Mouse (Mus musculus): ENCODE measurements around the gene Prrg2. TPM values are rescaled to one million over a fixed set of nuclear protein-coding genes. Genes with fewer than 3 reads are reported as not detected.

Gene Prrg2
- polyA plus RNA-seq (2015; fragmentation: Illumina TruSeq; extraction: RNeasy Lipid Tissue Mini Kit (QIAGEN cat#74804); ENCODE audit: low read depth, low replicate concordance), result 11.6 TPM

DNA sequence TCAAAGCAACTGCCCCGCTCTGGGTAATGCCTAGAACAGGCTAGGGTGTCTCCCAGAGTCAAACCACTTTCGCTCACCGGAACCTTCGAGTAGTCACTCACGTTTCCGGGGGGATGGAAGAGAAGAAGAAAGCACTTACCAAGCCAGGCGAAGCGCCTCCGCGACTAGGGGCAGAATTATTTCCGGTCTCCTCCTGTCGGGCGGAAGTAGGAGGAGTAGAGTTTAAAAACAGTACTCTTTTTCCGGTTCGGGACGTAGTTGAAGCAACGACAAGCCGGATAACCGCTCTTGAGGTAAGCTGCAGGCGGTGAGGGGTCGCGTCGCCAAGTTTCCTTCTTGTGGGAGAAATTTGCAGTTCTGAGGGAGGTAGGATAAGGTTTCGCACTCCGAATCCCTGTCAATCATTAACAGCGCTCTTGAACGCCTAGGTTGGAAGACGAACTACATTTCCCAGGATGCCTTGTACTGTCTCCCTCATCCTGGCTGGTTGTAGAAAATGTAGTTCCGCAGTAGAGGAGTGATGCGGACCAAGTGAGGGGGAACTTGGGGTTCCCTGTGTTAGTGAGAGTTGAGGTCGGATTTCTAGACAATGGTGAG lies at the start of gene Prrg2, which contains the start of gene Nosip:
Gene Prrg2, minus strand, starts transcription at position 439 of the 597 bp plus-strand sequence.
Gene Nosip, plus strand, starts transcription at position 191 of the 597 bp plus-strand sequence.

DNA sequence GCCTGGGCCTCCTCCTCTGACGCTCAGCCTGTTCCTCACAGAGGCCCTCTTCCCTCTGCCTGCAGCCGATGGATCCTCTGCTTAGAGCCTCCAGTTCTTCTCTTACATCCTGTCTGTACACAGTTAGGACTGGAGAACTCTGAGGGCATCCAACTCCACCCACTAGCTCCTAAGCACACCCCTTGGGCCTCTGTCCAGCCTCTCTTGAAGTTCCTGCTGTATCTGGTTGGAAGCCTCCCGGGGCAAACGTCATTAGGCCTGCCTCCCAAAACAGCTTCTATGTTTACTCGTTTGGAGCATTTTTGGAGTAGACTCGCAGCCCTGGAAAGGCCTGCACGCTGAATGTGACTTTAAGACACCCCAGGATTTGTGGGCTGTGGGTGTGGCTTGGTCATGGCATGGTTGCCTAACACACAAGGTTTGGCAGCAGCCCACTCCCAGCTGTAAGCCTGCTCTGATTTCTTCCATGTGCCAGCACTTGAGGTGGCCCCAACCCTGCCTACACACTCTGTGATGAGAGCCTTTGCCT lies 41.2 kb upstream of the Prrg2 start, which contains the start of gene Fcgrt:
Gene Fcgrt, minus strand, starts transcription at position 200 of the 529 bp plus-strand sequence.

DNA sequence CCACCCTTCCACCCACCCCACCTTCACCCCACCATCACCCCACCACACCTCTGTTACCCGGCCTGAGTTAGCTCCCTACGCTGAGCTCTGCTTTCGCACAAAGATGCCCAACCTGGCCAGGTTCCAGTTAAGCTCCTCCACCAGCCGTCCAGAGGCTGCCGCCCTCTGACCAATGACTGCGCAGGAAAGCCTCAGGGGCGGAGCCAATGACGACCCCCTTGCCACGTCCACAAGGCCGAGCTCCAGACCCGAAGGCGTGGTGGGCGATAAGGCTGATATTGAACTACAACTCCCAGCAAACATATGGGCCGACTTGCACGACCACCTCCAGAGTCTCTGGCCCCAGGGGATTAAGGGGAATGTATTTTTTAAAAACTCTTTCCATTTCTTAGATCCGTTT lies 29.6 kb upstream of the Prrg2 start, which contains the start of gene Rcn3:
Gene Rcn3, minus strand, starts transcription at position 174 of the 400 bp plus-strand sequence.

DNA sequence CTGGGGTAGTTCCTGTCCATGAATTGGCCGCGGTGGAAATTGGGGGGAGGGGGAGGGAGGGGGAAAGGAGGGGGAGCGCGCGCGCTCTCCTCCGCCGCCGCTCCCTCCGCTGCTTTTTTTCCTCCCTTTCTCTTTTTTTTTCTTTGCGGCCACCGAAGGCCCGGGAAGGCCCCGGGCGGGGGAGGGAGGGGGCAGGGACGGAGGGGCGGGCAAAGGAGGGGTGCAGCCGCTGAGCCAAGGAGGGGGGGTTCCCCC lies 9.7 kb downstream of the Prrg2 start, which contains the start of gene Prr12:
Gene Prr12, minus strand, starts transcription at position 20 of the 255 bp plus-strand sequence.

DNA sequence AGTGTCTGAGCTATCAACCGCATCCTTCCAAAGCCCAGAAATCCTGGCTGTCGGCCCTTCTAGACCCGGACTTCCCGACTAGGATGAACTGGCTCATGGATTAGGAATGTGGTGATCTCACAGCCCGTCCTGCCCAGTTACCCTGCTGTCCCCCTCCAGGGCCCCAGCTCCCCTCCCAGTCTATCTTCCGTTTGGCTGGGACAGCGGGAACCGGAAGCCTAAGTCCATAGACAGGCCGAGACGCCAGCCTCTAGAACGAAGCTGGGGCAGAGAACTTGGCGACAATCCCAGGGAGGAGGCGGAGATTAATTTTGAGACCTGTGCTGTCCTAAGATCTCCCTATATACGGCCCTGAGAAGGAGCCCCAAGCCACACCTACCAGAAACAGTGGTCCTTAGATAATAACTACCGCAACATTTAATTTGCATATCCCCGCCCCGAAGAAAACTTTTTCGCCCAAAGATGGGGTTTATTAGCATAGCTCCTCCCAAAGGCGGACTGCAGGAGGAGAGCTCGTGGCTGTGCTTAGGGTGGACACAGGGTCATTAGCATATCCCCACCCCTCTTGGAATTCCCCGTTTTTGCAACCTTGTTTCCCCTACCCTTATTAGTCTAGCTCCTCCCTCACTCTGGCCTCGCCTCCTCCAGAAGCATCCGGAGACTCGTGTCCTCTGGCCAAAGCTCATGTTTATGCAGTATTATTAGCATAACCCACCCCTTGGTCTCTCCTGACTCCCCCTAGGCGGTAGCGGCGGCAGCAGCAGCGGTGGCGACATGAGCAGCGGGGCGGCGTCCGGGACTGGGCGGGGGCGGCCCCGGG lies 45.0 kb downstream of the Prrg2 start, which contains the start of gene Rras:
Gene Rras, plus strand, starts transcription at position 720 of the 820 bp plus-strand sequence.

DNA sequence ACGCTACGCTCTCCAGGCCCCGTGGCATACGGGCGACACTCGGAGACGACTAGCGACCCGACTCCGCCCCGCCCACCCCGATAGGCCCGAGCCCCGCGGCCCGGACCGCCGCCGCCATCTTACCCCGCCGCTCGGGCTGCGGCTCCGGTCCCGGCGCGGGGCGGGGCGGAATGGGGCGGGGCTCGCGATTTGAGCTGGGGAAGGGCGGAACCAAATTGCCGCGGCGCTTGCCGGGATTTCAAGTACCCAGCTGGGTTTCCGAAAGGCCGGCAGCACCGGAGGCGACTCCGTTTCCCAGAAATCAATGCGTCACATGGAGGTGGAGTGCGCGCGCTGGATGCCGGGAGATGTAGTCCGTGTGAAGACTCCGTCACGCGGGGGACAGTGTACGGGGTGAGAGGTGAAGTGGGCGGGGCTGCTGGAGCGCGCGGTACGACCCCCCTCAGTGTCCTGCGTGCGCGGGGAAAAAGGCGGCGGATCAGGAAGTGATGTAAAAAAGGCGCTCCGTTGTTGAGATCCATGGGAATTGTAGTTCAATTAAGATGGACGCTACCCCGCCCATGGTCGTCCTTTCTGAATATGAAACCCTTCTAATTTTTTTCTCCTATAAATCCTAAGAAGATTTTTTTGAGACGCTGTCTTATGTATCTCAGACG lies 46.4 kb downstream of the Prrg2 start, which contains the start of gene Scaf1:
Gene Scaf1, minus strand, starts transcription at position 407 of the 656 bp plus-strand sequence.

Other genes with a start within 250 kb of the Prrg2 start
- 24.4 TPM for gene Nup62, start 246.6 kb downstream of the Prrg2 start, polyA plus RNA-seq (2015; fragmentation: Illumina TruSeq; extraction: RNeasy Lipid Tissue Mini Kit (QIAGEN cat#74804); ENCODE audit: low read depth, low replicate concordance)
- gene Il4i1, start 246.3 kb downstream of the Prrg2 start, polyA plus RNA-seq (2015; fragmentation: Illumina TruSeq; extraction: RNeasy Lipid Tissue Mini Kit (QIAGEN cat#74804); ENCODE audit: low read depth, low replicate concordance), result 0.34 TPM
- gene Atf5, start 246.0 kb downstream of the Prrg2 start, polyA plus RNA-seq (2015; fragmentation: Illumina TruSeq; extraction: RNeasy Lipid Tissue Mini Kit (QIAGEN cat#74804); ENCODE audit: low read depth, low replicate concordance), result 22.3 TPM
- gene Akt1s1, start 213.7 kb downstream of the Prrg2 start, polyA plus RNA-seq (2015; fragmentation: Illumina TruSeq; extraction: RNeasy Lipid Tissue Mini Kit (QIAGEN cat#74804); ENCODE audit: low read depth, low replicate concordance), result 53.1 TPM
- gene Tbc1d17, start 213.6 kb downstream of the Prrg2 start, polyA plus RNA-seq (2015; fragmentation: Illumina TruSeq; extraction: RNeasy Lipid Tissue Mini Kit (QIAGEN cat#74804); ENCODE audit: low read depth, low replicate concordance), result 63.8 TPM
- 27.9 TPM for gene Pnkp, start 205.5 kb downstream of the Prrg2 start, polyA plus RNA-seq (2015; fragmentation: Illumina TruSeq; extraction: RNeasy Lipid Tissue Mini Kit (QIAGEN cat#74804); ENCODE audit: low read depth, low replicate concordance)
- gene Ptov1, start 192.9 kb downstream of the Prrg2 start, polyA plus RNA-seq (2015; fragmentation: Illumina TruSeq; extraction: RNeasy Lipid Tissue Mini Kit (QIAGEN cat#74804); ENCODE audit: low read depth, low replicate concordance), result 258 TPM
- 56.8 TPM for gene Med25, start 170.0 kb downstream of the Prrg2 start, polyA plus RNA-seq (2015; fragmentation: Illumina TruSeq; extraction: RNeasy Lipid Tissue Mini Kit (QIAGEN cat#74804); ENCODE audit: low read depth, low replicate concordance)
- gene Fuz, start 166.6 kb downstream of the Prrg2 start, polyA plus RNA-seq (2015; fragmentation: Illumina TruSeq; extraction: RNeasy Lipid Tissue Mini Kit (QIAGEN cat#74804); ENCODE audit: low read depth, low replicate concordance), result 21.6 TPM
- 188 TPM for gene Ap2a1, start 133.2 kb downstream of the Prrg2 start, polyA plus RNA-seq (2015; fragmentation: Illumina TruSeq; extraction: RNeasy Lipid Tissue Mini Kit (QIAGEN cat#74804); ENCODE audit: low read depth, low replicate concordance)
- 1.3 TPM for gene Tsks, start 119.5 kb downstream of the Prrg2 start, polyA plus RNA-seq (2015; fragmentation: Illumina TruSeq; extraction: RNeasy Lipid Tissue Mini Kit (QIAGEN cat#74804); ENCODE audit: low read depth, low replicate concordance)
- 76.4 TPM for gene Cpt1c, start 87.8 kb downstream of the Prrg2 start, polyA plus RNA-seq (2015; fragmentation: Illumina TruSeq; extraction: RNeasy Lipid Tissue Mini Kit (QIAGEN cat#74804); ENCODE audit: low read depth, low replicate concordance)
- 235 TPM for gene Prmt1, start 76.1 kb downstream of the Prrg2 start, polyA plus RNA-seq (2015; fragmentation: Illumina TruSeq; extraction: RNeasy Lipid Tissue Mini Kit (QIAGEN cat#74804); ENCODE audit: low read depth, low replicate concordance)
- gene Irf3, start 65.0 kb downstream of the Prrg2 start, polyA plus RNA-seq (2015; fragmentation: Illumina TruSeq; extraction: RNeasy Lipid Tissue Mini Kit (QIAGEN cat#74804); ENCODE audit: low read depth, low replicate concordance), result 45.8 TPM
- gene Bcl2l12, start 64.0 kb downstream of the Prrg2 start, polyA plus RNA-seq (2015; fragmentation: Illumina TruSeq; extraction: RNeasy Lipid Tissue Mini Kit (QIAGEN cat#74804); ENCODE audit: low read depth, low replicate concordance), result 3.6 TPM
- 83.6 TPM for gene Scaf1, start 46.3 kb downstream of the Prrg2 start, polyA plus RNA-seq (2015; fragmentation: Illumina TruSeq; extraction: RNeasy Lipid Tissue Mini Kit (QIAGEN cat#74804); ENCODE audit: low read depth, low replicate concordance)
- 17.7 TPM for gene Rras, start 44.7 kb downstream of the Prrg2 start, polyA plus RNA-seq (2015; fragmentation: Illumina TruSeq; extraction: RNeasy Lipid Tissue Mini Kit (QIAGEN cat#74804); ENCODE audit: low read depth, low replicate concordance)
- 23.9 TPM for gene Prr12, start 9.8 kb downstream of the Prrg2 start, polyA plus RNA-seq (2015; fragmentation: Illumina TruSeq; extraction: RNeasy Lipid Tissue Mini Kit (QIAGEN cat#74804); ENCODE audit: low read depth, low replicate concordance)
- 64.6 TPM for gene Nosip, start 248 bp downstream of the Prrg2 start, polyA plus RNA-seq (2015; fragmentation: Illumina TruSeq; extraction: RNeasy Lipid Tissue Mini Kit (QIAGEN cat#74804); ENCODE audit: low read depth, low replicate concordance)
- 6.6 TPM for gene Rcn3, start 29.5 kb upstream of the Prrg2 start, polyA plus RNA-seq (2015; fragmentation: Illumina TruSeq; extraction: RNeasy Lipid Tissue Mini Kit (QIAGEN cat#74804); ENCODE audit: low read depth, low replicate concordance)
- 20.1 TPM for gene Fcgrt, start 41.2 kb upstream of the Prrg2 start, polyA plus RNA-seq (2015; fragmentation: Illumina TruSeq; extraction: RNeasy Lipid Tissue Mini Kit (QIAGEN cat#74804); ENCODE audit: low read depth, low replicate concordance)
- 807 TPM for gene Rps11, start 61.8 kb upstream of the Prrg2 start, polyA plus RNA-seq (2015; fragmentation: Illumina TruSeq; extraction: RNeasy Lipid Tissue Mini Kit (QIAGEN cat#74804); ENCODE audit: low read depth, low replicate concordance)
- gene Rpl13a, start 66.1 kb upstream of the Prrg2 start, polyA plus RNA-seq (2015; fragmentation: Illumina TruSeq; extraction: RNeasy Lipid Tissue Mini Kit (QIAGEN cat#74804); ENCODE audit: low read depth, low replicate concordance), result 1,952 TPM
- not detected for gene Gm45713, start 73.6 kb upstream of the Prrg2 start, polyA plus RNA-seq (2015; fragmentation: Illumina TruSeq; extraction: RNeasy Lipid Tissue Mini Kit (QIAGEN cat#74804); ENCODE audit: low read depth, low replicate concordance)
- 11.0 TPM for gene Flt3l, start 73.8 kb upstream of the Prrg2 start, polyA plus RNA-seq (2015; fragmentation: Illumina TruSeq; extraction: RNeasy Lipid Tissue Mini Kit (QIAGEN cat#74804); ENCODE audit: low read depth, low replicate concordance)
- 50.0 TPM for gene Pih1d1, start 91.6 kb upstream of the Prrg2 start, polyA plus RNA-seq (2015; fragmentation: Illumina TruSeq; extraction: RNeasy Lipid Tissue Mini Kit (QIAGEN cat#74804); ENCODE audit: low read depth, low replicate concordance)
- 6.5 TPM for gene Aldh16a1, start 91.9 kb upstream of the Prrg2 start, polyA plus RNA-seq (2015; fragmentation: Illumina TruSeq; extraction: RNeasy Lipid Tissue Mini Kit (QIAGEN cat#74804); ENCODE audit: low read depth, low replicate concordance)
- gene Slc17a7, start 101.3 kb upstream of the Prrg2 start, polyA plus RNA-seq (2015; fragmentation: Illumina TruSeq; extraction: RNeasy Lipid Tissue Mini Kit (QIAGEN cat#74804); ENCODE audit: low read depth, low replicate concordance), result 704 TPM
- not detected for gene Gfy, start 116.9 kb upstream of the Prrg2 start, polyA plus RNA-seq (2015; fragmentation: Illumina TruSeq; extraction: RNeasy Lipid Tissue Mini Kit (QIAGEN cat#74804); ENCODE audit: low read depth, low replicate concordance)
- gene Pth2, start 118.3 kb upstream of the Prrg2 start, polyA plus RNA-seq (2015; fragmentation: Illumina TruSeq; extraction: RNeasy Lipid Tissue Mini Kit (QIAGEN cat#74804); ENCODE audit: low read depth, low replicate concordance), result not detected
- gene Ccdc155, start 142.2 kb upstream of the Prrg2 start, polyA plus RNA-seq (2015; fragmentation: Illumina TruSeq; extraction: RNeasy Lipid Tissue Mini Kit (QIAGEN cat#74804); ENCODE audit: low read depth, low replicate concordance), result 2.2 TPM
- gene Dkkl1, start 149.5 kb upstream of the Prrg2 start, polyA plus RNA-seq (2015; fragmentation: Illumina TruSeq; extraction: RNeasy Lipid Tissue Mini Kit (QIAGEN cat#74804); ENCODE audit: low read depth, low replicate concordance), result 39.0 TPM
- gene Tead2, start 153.1 kb upstream of the Prrg2 start, polyA plus RNA-seq (2015; fragmentation: Illumina TruSeq; extraction: RNeasy Lipid Tissue Mini Kit (QIAGEN cat#74804); ENCODE audit: low read depth, low replicate concordance), result 3.6 TPM
- gene Cd37, start 176.4 kb upstream of the Prrg2 start, polyA plus RNA-seq (2015; fragmentation: Illumina TruSeq; extraction: RNeasy Lipid Tissue Mini Kit (QIAGEN cat#74804); ENCODE audit: low read depth, low replicate concordance), result 3.8 TPM
- 1.2 TPM for gene Slc6a16, start 178.4 kb upstream of the Prrg2 start, polyA plus RNA-seq (2015; fragmentation: Illumina TruSeq; extraction: RNeasy Lipid Tissue Mini Kit (QIAGEN cat#74804); ENCODE audit: low read depth, low replicate concordance)
- not detected for gene Slc6a21, start 214.8 kb upstream of the Prrg2 start, polyA plus RNA-seq (2015; fragmentation: Illumina TruSeq; extraction: RNeasy Lipid Tissue Mini Kit (QIAGEN cat#74804); ENCODE audit: low read depth, low replicate concordance)

All from brain, adult 10 weeks (tissue).